Comparison of ENCODE assay signal across 15 mouse cellular contexts in genomic region chr7:132305492-132306375, GRCm38 (mm10). TPM values are rescaled to one million over a fixed set of nuclear protein-coding genes. Genes with fewer than 3 reads are reported as not detected.
DNase-seq lines count a peak whose midpoint lies in the region; ATAC-seq and TF ChIP-seq lines count a peak whose summit lies in the region.
"Had no signal": no experiment of that assay in that cellular context is flagged by ENCODE, and none has a peak within 500 bp of the region (broad histone marks: within the 10 kb centered on the region; RNA-seq: fewer than 3 reads in every experiment).

No protein-coding gene starts in this region.

- WGBS in hindbrain, postnatal 0 days = 79% methylated on average over 5 of the region's 5 CpGs
- 76% methylated on average over 5 of the region's 5 CpGs for WGBS in hindbrain, embryonic 12.5 days
- 47% methylated on average over 5 of the region's 5 CpGs for WGBS in spleen, adult 2 months
- WGBS in stomach, postnatal 0 days = 67% methylated on average over 5 of the region's 5 CpGs

- H3K36me3 ChIP-seq in hindbrain, postnatal 0 days (ENCODE audit: insufficient read depth, low read length) = no peaks in the 10 kb centered on the region
- no peaks in the 10 kb centered on the region for H3K36me3 ChIP-seq in hindbrain, embryonic 12.5 days
- H3K36me3 ChIP-seq in spleen, adult 2 months (ENCODE audit: control insufficient read depth, insufficient read depth, low read length) = no peaks in the 10 kb centered on the region
- H3K36me3 ChIP-seq in stomach, postnatal 0 days (ENCODE audit: control insufficient read depth, insufficient read depth, low read length) = no peaks in the 10 kb centered on the region
- H3K36me3 ChIP-seq: G1E; heart, embryonic 12.5 days; limb, embryonic 10.5 days; liver, embryonic 13.5 days had no signal

- H3K4me1 ChIP-seq in hindbrain, postnatal 0 days (ENCODE audit: insufficient read depth, low read length) = 0 out of 2 replicates have a peak, but pooled peaks cover 8% of the 10 kb centered on the region
- peaks cover 41% of the 10 kb centered on the region for H3K4me1 ChIP-seq in hindbrain, embryonic 12.5 days
- H3K4me1 ChIP-seq in spleen, adult 2 months (ENCODE audit: control insufficient read depth, insufficient read depth, insufficient read length) = peaks cover 47% of the 10 kb centered on the region; the same call in 1 of the 2 replicates
- peaks cover 21% of the 10 kb centered on the region for H3K4me1 ChIP-seq in stomach, postnatal 0 days (replicated peaks; ENCODE audit: control insufficient read depth, insufficient read depth)

- no peak overlapping the region for H3K4me2 ChIP-seq in hindbrain, postnatal 0 days (ENCODE audit: low read depth, low read length)
- H3K4me2 ChIP-seq in hindbrain, embryonic 12.5 days (replicated peaks) = no peak overlapping the region
- no peak overlapping the region for H3K4me2 ChIP-seq in stomach, postnatal 0 days (replicated peaks; ENCODE audit: low read depth)
- H3K4me2 ChIP-seq: heart, embryonic 12.5 days; liver, embryonic 13.5 days had no signal

- H3K27ac ChIP-seq in hindbrain, postnatal 0 days = peak overlapping the region; percentile 11; the same call in 1 of the 2 replicates
- no peak overlapping the region; the same call in 1 of the 2 replicates for H3K27ac ChIP-seq in hindbrain, embryonic 12.5 days
- peak overlapping the region; percentile 34 for H3K27ac ChIP-seq in spleen, adult 2 months (ENCODE audit: insufficient read depth, low read length)
- H3K27ac ChIP-seq in stomach, postnatal 0 days (replicated peaks) = peak overlapping the region; percentile 25; the same call in 1 of the 2 replicates
- H3K27ac ChIP-seq: limb, embryonic 10.5 days; liver, embryonic 13.5 days had no signal

- no peak for ATAC-seq in hindbrain, postnatal 0 days
- no peak for ATAC-seq in hindbrain, embryonic 12.5 days (ENCODE audit: low FRiP score)
- ATAC-seq in stomach, postnatal 0 days (ENCODE audit: low FRiP score, low TSS enrichment) = no peak

- H3K27me3 ChIP-seq in hindbrain, postnatal 0 days (ENCODE audit: insufficient read depth, low read length) = no peaks in the 10 kb centered on the region
- H3K27me3 ChIP-seq in hindbrain, embryonic 12.5 days = no peaks in the 10 kb centered on the region
- no peaks in the 10 kb centered on the region for H3K27me3 ChIP-seq in spleen, adult 2 months (ENCODE audit: control insufficient read depth, insufficient read depth, low read length)
- no peaks in the 10 kb centered on the region for H3K27me3 ChIP-seq in stomach, postnatal 0 days (ENCODE audit: control insufficient read depth, insufficient read depth, low read length)
- H3K27me3 ChIP-seq: liver, embryonic 13.5 days had no signal

- DNase-seq in hindbrain, postnatal 0 days (ENCODE audit: low spot score) = no peak
- DNase-seq in spleen, adult 2 months (ENCODE audit: low read depth in 1 of 2, low spot score in 2 of 2) = peak; percentile 15 to 47
- DNase-seq in spleen, adult 12 weeks (ENCODE audit: low spot score) = no peak
- DNase-seq in lung, postnatal 10 days = peak; percentile 32
- no peak for DNase-seq in stomach, postnatal 0 days (ENCODE audit: low spot score)
- no peak for DNase-seq in right cerebral cortex, adult 2 months (ENCODE audit: low spot score in 2 of 2)
- DNase-seq: adrenal gland, adult 8-10 months; gastrocnemius, postnatal 25 days; heart, postnatal 36 days; kidney, adult 18-20 months; liver, embryonic 13.5 days had no signal

- no peak for TF ChIP-seq POLR2A in spleen, adult 2 months (IDR thresholded peaks at IDR 0.05; ENCODE audit: low read depth, low read length)

- no peak overlapping the region for H3K9ac ChIP-seq in hindbrain, postnatal 0 days (replicated peaks; ENCODE audit: low read length)
- H3K9ac ChIP-seq in hindbrain, embryonic 12.5 days = no peak overlapping the region
- no peak overlapping the region for H3K9ac ChIP-seq in stomach, postnatal 0 days (ENCODE audit: low read length)
- H3K9ac ChIP-seq: heart, embryonic 12.5 days; liver, embryonic 13.5 days had no signal

- no peaks in the 10 kb centered on the region for H3K9me3 ChIP-seq in hindbrain, postnatal 0 days (ENCODE audit: low read length)
- no peaks in the 10 kb centered on the region for H3K9me3 ChIP-seq in hindbrain, embryonic 12.5 days (replicated peaks)
- H3K9me3 ChIP-seq in stomach, postnatal 0 days (ENCODE audit: control insufficient read depth, low read length) = no peaks in the 10 kb centered on the region
- H3K9me3 ChIP-seq: heart, embryonic 12.5 days; limb, embryonic 10.5 days; liver, embryonic 13.5 days had no signal

- TF ChIP-seq EP300 in stomach, postnatal 0 days (optimal IDR thresholded peaks at IDR 0.05) = no peak

- H3K4me3 ChIP-seq in hindbrain, postnatal 0 days (ENCODE audit: low read length) = no peak overlapping the region
- H3K4me3 ChIP-seq in hindbrain, embryonic 12.5 days = no peak overlapping the region
- no peak overlapping the region for H3K4me3 ChIP-seq in spleen, adult 2 months (ENCODE audit: extremely low read depth, insufficient read depth, insufficient read length)
- no peak overlapping the region for H3K4me3 ChIP-seq in stomach, postnatal 0 days (ENCODE audit: low read depth, low read length)
- H3K4me3 ChIP-seq: heart, embryonic 12.5 days; limb, embryonic 10.5 days; liver, embryonic 13.5 days had no signal

- no peak for TF ChIP-seq CTCF in hindbrain, postnatal 0 days (IDR thresholded peaks at IDR 0.05; ENCODE audit: low read depth)
- TF ChIP-seq CTCF in spleen, adult 2 months (IDR thresholded peaks at IDR 0.05; ENCODE audit: extremely low read depth, insufficient read depth, insufficient read length, insufficient replicate concordance) = no peak
- TF ChIP-seq CTCF in stomach, postnatal 0 days (IDR thresholded peaks at IDR 0.05; ENCODE audit: low read depth) = 0 out of 2 replicates have a peak, but pooled peaks have one; percentile 10

RNA-seq across cellular contexts. Expression of gene Chst15, which starts 11.3 kb away (rescaled TPM):
- 32.6 and 34.1 TPM in 2 replicates for total RNA-seq in hindbrain, postnatal 0 days (2014; rRNA removed)
- 16.2 and 16.7 TPM in 2 replicates for polyA plus RNA-seq in hindbrain, postnatal 0 days (2015; fragmentation: Nextera tagmentation; extraction: Ambion mirVana)
- polyA plus RNA-seq in hindbrain, embryonic 12.5 days (2016; fragmentation: Nextera tagmentation; extraction: Ambion mirVana) = 28.6 and 29.8 TPM in 2 replicates
- 25.9 and 27.9 TPM in 2 replicates for polyA plus RNA-seq in spleen, adult 2 months (2012; rRNA removed)
- polyA plus RNA-seq in stomach, postnatal 0 days (2015; fragmentation: Nextera tagmentation; extraction: Ambion mirVana) = 11.5 and 12.1 TPM in 2 replicates
- polyA plus RNA-seq: G1E had no signal

Comparison
In these comparisons a context has a peak if more than half of its experiments do, and no peak if none do; other contexts are left out.
1. DNase-seq: peak in spleen, adult 2 months (2 of 2) and lung, postnatal 10 days (single experiment); none in hindbrain, postnatal 0 days (single experiment), spleen, adult 12 weeks (single experiment), stomach, postnatal 0 days (single experiment) and right cerebral cortex, adult 2 months (0 of 2).